Mouse (Mus musculus) cerebellum, adult 8-10 months (tissue): ENCODE results near the gene Gkn3.

Experiments
- DNase-seq: peaks from one replicate; pipeline ENCODE4 v3.0.0; 2022

Gene Gkn3

DNA sequence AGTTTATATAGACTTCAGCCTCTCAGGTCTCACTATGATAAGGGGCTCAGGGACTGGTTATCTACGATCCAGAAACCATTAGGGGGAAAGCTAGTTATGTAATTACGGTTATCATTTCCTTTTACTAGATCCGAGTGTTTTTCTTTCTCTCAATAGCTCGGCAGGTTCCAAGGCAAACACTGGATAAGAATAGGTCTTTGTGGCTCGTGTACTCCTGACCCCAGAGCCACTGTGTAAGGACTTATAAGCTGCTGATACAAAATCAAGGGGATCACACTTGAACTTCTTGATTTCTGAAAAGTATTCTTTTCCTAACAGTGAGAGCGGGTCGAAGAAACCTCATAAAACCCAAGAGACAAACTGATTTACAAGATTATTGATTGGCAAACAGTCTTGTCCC is at the start of gene Gkn3:
TSS of gene Gkn3 (minus strand) at position 59 of the 400 bp plus-strand sequence.
- no peak for DNase-seq

DNA sequence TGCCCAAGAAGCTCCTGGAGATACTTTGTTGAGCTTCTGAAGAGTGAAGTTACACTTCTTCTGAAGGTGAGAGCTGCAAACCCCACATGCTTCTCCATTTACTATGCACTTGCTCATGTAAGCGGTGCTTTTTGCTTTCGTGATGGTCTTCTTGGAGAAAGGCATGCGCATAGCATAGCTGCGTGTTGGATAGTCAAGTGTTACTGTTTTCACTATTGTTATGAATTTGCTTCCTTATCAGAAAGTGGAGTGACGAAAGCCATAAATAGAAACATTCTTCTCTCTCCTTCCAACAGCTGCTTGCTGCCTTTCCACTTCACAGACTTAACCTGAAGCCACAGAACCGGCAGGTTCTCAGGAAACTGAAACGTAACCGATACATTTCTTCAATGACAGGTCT is 48.0 kb upstream of the Gkn3 start:
- DNase-seq, result no peak

DNA sequence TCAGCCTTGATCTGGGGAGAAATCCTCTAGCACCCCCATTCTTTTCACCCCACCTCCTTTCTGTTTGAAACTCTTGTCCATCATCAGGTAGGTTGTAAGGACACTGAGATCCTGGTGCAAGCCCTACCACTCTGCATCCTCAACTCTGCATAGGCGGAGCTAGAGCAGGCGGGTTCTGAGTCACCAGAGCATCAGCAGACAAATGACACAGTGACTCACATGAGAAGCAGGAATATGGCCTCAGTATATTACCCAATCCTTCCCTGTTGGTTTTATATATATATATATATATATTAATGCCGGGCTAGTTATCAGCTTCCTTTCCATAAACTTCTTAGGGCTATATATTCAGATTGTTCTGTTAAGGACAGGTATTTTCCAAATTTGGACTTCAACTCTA is 47.1 kb upstream of the Gkn3 start:
- no peak for DNase-seq

DNA sequence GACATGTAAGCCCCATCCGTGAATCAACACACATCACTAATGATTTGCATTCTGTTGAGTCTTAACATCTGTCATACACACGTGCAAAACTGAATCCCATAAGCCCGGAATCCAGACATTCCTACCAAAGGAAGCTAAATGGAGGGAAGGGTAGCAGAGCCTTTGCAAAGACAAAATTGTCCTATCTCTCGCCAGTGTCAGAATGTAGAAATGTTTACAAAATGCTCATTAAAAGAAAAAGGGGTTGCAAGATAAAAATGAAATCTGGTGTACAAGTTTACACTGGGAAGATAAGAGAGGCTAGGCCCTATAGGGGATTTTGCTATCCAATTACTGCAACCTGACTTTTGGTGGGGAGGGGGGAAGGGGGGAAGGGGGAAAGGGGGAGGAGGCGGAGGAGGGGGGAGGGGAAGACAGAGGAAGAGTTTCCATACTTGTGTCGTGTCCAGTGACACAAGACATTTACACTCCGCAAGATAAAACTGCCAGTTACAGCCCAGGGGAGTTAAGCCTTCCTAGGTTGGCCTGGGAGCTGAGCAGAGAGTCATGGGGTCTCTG is 39.8 kb upstream of the Gkn3 start, which contains the start of gene Bmp10:
TSS of gene Bmp10 (plus strand) at position 508 of the 558 bp plus-strand sequence.
- no peak for DNase-seq

DNA sequence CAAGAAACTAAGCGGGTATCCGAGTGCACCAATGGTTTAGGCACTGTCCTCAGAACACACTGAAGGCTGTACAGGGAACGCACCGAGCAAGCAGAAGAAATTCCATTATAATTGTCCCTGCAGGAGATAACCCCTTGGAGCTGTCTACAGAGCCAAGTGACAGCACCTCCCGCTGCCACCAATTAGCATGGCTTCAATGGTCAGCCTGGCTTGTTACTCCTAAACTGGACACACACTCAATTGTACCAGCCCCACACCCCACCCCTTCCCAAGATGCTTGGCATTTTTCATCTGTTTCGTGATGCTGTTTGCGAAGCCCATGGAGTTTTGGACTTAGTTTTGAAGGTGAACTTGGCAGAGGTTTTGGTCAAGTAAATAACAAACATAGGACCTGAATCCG is 38.9 kb upstream of the Gkn3 start:
- no peak for DNase-seq

DNA sequence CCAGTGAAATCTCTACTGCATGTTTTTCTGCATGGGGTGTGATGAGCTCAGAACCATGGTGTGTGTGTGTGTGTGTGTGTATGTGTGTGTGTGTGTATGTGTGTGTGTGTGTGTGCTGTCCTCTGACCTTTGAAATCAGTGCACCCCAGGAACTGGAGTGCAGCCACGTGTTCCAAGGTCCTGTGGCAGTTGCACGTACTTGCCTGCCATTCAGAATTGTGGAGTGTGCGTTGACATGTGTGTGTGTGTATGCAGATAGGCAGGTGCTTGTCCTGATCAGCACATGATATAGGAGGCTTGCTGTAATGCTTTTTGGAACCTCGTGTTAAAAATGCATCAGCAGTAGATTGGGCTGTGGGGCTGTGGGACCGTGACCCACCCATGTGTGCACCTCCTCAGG is 38.2 kb upstream of the Gkn3 start:
- no peak for DNase-seq

DNA sequence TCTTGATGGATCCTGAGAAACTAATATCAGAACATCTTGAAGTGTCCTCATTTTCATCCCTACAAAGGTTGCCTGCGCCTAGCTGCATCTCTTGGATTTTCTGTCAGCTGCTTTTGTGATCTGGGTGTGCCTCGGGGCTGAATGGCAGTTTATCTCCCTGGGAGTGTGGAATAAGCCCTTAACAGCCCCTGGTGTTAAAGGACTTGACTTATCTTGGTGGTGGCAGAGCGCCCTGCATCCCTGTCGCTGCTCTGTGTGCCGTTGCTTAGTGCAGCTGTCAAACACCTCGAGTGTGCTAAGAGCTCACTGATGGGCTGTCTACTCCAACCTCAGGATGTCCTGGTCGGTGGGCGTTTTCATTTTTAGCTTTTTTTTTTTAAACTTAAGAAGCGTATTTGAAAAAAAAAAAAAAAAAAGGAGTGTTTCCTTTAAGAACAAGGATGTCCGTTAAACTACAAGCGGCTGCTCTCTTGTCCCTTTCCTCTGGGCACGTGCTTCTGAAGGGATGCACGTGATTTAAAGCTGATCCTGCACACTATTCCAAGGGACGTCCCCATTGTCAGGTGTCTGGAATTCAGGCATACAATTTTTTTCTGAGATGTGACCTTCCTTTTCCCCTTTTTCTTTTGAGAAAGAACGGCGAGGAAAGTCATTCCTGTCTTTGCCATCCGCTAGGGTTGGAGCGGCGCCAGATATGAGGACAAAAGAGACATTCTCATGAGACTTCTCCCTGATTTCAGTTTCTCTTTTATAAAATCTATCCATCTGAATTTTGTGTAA is 35.5 kb upstream of the Gkn3 start:
- DNase-seq, result no peak

DNA sequence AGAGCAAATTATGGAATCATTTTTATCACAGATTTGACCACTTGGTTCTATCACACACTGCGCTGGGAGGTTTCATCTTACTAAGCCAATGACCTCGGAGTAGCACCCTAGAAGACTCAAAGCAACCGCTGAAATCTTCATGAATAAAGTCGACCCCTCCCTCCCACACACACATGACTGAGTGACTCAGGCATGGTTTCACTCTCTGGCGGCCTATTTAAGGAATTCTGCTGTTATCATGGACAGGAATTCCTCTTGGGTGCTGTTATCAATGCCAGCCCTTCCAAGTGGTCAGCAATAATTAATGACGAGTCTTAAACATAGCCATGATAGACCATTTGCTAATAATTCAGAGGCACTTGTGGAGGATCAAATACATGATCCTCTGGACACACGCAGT is 33.6 kb upstream of the Gkn3 start:
- no peak for DNase-seq

DNA sequence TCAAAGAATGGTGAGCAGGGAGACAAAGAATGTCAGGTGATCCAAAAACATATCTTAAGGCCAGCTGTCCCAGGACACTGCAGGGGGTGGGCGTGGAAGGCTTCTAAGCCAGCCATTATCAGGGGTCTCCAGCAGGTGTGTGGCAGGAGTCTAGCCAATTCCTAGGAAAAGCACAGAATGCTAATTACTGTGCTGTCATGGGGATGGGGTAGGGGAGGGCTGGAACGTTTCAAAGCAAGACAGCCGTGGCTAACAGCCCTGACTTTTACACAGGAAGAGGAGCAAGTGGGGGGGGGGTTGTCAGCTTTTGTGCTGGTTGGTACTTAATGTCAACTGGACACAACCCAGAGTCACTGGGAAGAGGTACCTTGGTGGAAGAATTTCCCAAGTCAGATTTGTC is 23.3 kb upstream of the Gkn3 start:
- DNase-seq, result no peak

DNA sequence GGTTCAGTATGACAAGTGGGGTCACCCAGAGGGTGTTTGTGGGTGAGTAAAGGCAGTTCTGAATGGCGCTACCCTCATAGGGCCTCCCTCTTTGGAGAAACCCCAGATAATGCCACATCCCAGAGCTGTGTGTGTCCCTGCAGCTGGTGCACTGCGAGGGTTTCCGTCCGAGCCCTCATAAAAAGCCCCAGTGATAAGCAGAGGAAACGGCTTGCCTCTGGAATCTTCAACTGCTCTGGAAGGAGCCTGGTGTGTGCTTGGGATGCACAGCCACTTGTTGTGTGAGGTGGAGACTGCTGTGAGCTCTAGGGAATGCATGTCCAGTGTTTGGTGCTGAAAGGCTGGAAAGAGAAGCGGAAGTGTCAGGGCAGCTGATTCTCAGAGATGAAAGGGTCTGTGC is 12.7 kb upstream of the Gkn3 start:
- no peak for DNase-seq

DNA sequence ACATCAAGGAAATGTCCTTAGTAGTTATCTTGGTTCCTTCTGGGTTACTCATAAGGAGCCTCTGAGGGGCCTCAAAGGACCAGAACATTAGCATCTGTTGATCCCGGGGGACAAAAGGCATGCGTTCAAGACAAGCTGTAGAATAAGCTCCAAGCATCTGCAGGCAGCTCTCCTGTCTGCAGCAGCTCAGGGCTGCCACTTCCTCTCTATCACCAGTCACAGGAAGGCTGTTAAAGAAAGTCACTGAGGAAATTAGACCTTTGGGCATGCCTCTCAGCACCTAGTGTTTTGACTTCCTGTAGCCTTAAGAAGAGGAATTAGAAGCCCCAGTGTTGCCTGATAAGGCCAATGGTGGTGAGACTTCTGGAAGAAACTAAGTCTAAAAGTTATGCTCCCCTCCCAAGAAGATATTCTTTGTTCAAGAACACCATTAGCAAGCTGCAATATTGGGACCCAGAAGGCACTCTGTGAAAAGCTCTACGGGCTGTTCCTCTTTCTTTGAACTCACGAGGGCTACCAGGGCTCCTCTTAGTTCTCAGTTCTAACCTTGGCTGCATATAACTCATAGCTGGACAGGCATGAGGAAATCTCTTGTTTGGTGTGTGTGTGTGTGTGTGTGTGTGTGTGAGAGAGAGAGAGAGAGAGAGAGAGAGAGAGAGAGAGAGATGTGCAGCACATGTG is 11.3 kb upstream of the Gkn3 start:
- DNase-seq, result no peak

DNA sequence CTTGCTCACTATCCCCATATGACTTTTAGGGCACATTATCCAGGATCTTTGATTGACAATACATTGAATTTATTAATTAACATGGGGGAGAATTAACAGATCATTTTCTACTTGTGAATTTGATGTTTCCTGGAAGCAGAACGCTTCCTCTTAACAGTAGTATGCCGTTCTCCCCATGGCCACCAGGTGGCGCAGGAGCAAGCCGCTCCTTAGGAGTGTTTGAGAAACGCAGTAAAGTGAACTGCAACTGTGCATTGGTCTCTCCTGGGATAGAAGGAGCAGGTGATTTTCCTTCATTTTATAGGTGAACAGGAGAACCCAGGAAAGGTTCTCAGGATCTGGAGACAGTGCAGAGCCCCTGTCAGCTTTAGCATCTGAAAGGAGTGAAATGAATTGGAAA is 10.4 kb upstream of the Gkn3 start:
- DNase-seq, result peak; percentile 43

DNA sequence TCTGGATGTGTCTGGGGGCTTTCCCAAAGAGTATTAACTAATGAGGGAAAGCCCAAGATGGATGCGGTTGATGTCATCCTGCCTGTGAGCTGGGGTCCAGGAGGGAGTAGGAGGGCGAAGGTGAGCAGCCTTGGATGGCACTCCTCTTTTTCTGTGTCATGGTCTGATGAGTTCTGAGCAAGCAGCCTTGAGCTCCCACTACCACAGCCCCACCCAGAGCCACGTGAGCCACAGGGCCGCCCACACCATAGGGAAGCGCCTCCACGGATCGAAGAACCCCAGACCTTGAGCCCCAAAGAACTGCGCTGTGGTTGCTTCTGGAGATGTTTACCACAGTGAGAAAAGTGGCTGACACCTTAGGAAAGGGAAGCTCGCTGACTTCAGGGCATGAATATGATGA is 6.0 kb upstream of the Gkn3 start:
- DNase-seq, result no peak

DNA sequence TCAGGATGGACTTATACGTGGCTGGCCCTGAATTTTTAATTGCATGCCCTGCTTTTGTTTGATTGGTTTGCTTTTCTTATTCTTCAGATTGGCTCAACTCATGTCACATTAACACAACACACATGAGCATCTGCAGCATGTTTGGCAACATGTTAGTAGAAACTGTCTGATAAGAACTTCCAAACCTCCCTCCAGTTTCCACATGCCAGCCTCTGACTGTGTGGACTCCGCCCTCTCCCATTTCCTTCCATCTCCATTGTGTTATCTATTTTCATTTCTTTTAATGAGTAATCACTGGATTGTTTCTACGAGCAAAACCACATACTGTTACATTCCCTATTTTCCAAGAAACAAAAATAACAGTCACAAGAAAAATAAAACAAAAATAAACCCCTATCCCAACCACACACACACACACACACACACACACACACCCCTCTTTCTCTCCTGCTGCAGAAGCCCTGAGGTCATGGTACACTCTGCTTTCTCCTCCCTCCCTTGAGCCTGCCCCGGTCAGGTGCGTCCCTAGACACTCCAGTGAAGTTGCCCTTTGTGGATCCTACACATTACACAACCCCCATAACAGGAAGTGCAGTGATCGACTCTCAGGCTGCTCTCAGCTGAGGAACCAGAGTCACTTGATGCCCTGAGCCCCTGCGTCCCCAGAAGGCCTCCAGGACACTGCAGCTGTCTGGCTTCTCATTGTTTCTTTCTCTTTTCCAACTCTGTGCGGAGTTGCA is 4.9 kb upstream of the Gkn3 start:
- no peak for DNase-seq

DNA sequence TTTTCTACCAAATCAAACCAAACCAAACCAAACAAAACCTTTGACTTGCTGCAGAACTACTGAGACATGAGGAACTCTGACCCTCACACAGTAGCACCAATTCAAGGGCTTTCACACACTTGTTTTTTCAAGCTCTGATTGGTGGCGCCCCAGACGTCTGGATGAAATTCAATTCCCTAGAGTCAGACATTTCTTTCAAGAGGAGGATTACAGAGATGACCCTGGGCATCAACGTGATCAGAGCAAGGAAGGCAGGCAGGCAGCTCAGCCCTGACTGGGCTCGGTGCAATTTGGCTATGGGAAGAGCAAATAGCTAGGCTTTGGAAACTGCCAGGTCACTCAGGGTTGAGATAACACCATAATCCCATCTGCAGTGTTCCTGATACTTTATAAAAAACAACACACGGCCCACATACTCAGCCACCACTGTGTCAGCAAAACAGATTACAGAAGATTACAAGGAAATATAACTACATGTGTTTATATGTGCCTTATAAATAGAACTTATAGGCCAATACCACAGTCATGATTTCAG is 787 bp upstream of the Gkn3 start:
- no peak for DNase-seq

DNA sequence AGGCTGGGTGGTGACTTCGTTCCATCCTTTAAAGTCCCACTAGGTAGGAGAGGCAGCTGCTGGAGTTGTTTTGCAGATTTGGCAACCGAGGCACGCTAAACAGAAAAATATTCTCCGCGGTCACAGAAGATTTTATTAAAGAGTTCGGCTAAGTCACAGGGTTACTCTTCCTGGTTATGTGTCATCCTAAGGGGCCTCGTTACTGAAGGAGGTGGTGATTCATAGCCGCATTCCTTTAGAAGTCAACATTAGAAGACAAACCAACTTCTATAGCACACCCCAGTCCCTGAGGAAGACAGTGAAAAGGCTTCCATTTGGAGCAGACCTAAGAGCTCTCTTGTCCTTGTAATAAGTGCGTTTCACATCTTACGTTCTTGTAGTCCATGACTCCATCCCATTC is 2.1 kb downstream of the Gkn3 start:
- no peak for DNase-seq

DNA sequence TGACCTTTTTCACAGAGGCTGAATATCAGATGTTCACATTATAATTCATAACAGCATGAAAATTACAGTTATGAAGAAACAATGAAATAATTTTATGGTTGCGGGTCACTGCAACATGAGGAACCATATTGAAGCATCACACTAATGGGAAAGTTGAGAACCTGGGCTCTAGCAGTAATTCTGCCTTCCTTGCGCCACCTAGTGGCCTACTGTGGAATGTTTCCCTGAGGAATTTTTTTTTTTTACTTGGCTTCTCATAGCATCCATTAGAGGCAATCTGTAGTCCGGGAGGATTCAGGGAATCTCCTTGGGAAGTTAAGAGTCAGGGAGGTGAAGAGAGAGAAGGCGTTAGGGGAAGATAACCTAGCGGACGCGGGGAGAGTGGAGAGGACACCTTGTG is 2.5 kb downstream of the Gkn3 start:
- peak; percentile 52 for DNase-seq

DNA sequence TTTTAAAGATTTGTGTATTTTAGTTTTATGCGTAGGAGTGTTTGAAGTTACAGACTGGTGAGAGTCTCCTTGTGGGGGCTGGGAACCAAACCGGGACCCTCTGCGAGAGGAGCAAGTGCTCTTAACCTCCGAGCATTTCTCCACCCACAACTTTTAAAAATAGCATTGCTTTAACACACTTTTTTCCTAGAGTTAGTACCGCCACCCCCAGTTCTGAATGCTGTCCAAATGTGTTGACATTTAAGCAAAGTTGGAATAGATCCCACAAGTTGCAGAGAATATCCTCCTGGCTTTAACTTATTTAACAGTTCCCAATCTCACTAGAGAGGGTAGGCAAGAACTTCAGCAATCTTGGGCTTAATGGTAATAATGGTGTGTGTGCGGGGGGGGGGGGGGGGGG is 4.0 kb downstream of the Gkn3 start:
- DNase-seq, result no peak

DNA sequence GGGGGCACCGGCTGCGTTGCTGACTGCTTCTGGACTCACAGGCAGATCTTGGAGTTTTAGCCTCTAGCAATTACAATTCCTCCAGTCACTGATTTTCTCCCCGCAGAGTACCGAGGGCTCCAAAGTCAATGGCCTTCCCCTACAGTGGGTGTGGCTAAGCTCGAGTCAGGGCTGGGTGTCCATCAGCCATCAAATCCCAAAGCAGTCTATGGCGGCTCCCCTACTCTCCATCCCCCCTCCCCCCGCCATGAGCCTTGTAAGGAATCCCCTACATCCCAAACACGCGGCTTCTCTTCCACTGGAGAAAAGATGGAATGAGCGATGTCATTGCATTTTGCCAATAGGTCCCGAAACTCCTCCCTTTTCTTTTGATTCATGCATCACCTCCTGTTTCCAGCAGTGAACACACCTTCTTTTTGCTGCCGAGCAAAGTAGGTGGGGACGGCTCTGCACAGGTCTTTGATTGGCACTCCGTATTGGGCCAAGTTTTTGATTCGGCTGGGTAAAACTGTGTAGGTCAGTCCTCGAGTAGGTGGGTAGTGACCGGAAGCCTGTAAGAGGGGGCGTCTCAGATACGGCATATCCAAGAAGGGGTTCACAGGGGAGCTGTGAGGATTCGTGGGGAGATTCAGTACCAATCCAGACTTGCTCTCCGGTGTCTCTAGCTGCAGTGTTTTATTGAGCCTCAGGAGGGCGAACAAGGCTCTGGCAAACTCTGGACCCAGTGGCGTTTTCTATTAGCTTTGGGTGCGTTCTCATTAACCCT is 4.6 kb downstream of the Gkn3 start:
- no peak for DNase-seq

DNA sequence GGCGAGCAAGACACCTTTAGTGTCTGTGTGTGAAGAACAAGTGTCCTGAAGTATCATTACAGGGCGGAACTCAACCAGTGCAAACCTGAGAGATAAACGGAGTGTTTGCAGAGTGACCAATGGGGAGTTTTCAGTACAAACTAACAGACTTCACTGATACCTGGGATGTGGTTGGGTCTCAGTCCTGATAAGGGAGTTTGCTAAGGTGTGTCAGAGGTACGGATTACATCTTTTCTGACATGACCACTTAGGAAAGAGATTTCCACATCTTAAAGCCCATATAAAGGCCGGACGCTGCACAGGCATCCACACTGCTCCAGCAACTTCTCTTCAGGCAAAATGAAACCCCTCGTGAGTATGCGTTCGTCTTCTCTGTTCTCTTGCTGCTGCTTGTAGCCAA is 15.7 kb downstream of the Gkn3 start, which contains the start of gene Gkn2:
TSS of gene Gkn2 (plus strand) at position 301 of the 400 bp plus-strand sequence.
- DNase-seq, result no peak

DNA sequence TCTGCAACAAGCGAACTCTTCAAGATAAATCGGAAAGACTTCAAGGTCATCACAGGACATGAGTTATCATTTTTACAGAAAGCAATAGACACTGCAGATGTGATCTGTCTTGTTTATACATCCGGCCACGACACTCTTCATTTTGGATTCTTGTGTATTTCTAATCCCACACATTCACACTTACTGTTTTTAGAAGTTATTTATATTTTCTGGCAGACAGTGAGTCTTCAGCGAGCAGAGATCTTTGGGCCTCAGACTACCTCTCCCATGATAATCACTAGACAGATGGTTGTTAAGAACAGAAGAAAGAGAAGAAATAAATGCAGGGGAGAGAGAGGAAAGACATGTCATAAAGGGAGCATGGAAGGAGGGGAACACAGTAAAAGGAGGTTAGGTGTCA is 19.5 kb downstream of the Gkn3 start:
- DNase-seq, result no peak

DNA sequence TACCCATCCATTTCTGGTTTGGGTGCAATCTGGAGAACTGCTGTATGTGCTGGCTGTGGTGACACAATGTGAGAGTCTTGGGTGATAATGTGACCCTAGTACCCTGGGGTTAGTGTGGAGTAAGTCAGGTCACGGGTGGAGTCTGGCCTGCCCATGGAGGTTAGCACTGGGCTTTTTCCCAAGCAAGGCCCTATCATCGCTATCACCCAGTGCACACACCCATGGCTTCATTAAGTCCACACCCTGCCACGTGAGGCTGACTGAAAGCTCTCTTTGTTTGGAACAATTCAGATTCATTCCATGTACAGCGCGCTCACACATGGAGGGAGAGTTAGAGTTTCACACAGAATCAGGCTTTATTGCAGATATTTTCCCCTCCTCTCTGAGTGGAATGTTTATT is 34.3 kb downstream of the Gkn3 start:
- DNase-seq, result no peak

DNA sequence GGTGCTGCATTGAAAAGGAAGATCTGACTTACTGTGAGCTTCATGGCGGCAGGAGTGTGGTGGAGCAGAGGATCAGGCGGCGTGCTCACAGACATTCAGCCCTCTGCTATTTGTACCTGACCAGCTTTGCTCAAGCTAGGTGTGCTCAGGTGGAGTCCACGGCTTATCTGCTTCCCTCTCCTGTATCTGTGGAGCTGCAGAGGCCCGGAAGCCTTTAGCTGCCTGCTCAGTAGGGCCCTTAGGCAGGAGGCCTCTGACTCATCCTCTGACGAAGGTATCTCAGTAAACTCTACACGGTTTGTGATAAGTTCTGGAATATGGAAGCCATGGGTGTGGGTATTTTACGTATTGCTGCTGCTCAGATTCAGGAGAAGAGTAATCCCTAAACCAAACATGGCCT is 37.9 kb downstream of the Gkn3 start, which contains the start of gene Gkn1:
TSS of gene Gkn1 (minus strand) at position 114 of the 400 bp plus-strand sequence.
- DNase-seq, result no peak
